Mouse (Mus musculus) left cerebral cortex, adult 2 months (tissue): ENCODE measurements at regions not wholly inside any gene's neighbourhood (a gene's known extent, or its start where the extent isn't known, plus 50 kb on each side); places are given as distances from the start of the nearest gene placed in this dataset.

ENCODE experiments used
- DNase-seq, 2 experiments: peaks; one replicate each; pipeline ENCODE4 v3.0.0; 2021 to 2022; ENCODE audit warnings: low spot score in 2 of 2, mixed read lengths in 1 of 2; ENCODE audit errors: extremely low spot score in 1 of 2
- H3K27ac ChIP-seq: fragments of 200-600 bp; 2 replicates; pipeline ENCODE4 v1.8.1; 2022
- H3K4me3 ChIP-seq: fragments of 200-600 bp; 2 replicates; pipeline ENCODE4 v1.8.1; 2022
- CTCF ChIP-seq: fragments of 200-600 bp; IDR thresholded peaks from 2 replicates; pipeline ENCODE4 v1.8.1; 2022; ENCODE audit warnings: antibody characterized with exemption, mild to moderate bottlenecking, moderate library complexity
- intact Hi-C: fragments of 180-260 bp; cut with DNase I; formaldehyde crosslinking; loops from one replicate; pipeline ENCODE4 v1.15.1; 2025

- intact Hi-C loops = no loop called here
- TF ChIP-seq CTCF = no peak
- DNase-seq = no peak
- no peak overlapping the region for H3K27ac ChIP-seq
- H3K4me3 ChIP-seq = no peak overlapping the region
These were observed 783.9 kb downstream of the Stpg2 start for GRCm38 (mm10) chr3:139989380-139989779.

GRCm38 (mm10) chr3:140012522-140012921 is 807.0 kb downstream of the Stpg2 start:
- no peak overlapping the region for H3K4me3 ChIP-seq
- intact Hi-C loops = no loop called here
- no peak for TF ChIP-seq CTCF
- no peak for DNase-seq
- no peak overlapping the region for H3K27ac ChIP-seq

DNA sequence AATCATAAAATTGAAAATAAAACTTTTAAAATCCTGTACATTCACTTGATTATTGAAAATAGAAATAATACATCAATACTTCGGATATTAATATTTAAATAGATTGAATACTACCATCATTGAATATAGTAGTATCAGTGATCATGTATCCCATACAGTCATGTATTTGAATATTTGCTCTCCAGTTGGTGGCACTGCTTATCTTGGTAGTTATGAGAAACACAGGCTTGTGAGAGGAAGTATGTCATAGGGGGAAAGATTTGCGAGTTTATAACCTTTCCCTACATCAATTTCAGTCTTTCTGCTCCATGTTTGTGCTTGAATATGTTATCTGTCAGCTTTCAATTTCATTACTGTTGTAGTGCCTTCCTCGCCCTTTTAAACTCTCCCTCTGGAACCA is 828.6 kb downstream of the Stpg2 start:
- intact Hi-C loops = no loop called here
- no peak for DNase-seq
- Histone ChIP-seq H3K27ac (no peak overlapping the region), H3K4me3 (no peak overlapping the region)
- no peak for TF ChIP-seq CTCF

DNA sequence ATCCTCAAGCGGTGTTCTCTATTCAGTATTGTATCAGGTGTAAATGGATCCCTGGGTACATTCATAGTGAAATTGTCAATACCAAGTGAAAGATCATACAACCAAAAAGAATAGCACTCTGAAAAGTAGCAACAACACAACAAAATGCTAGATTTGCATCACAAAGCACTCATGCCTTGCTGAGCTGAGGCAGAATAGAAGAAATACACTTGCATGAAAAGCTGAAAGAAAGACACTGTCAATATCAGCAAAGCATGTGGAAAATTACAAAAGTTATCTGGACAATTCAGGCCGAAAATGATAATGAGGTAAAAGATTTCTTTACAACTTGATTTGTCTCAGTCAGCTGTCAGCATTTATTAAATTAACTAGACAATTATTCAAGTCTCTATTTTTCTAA is 829.6 kb downstream of the Stpg2 start:
- TF ChIP-seq CTCF = no peak
- Histone ChIP-seq H3K27ac (no peak overlapping the region), H3K4me3 (no peak overlapping the region)
- no peak for DNase-seq
- intact Hi-C loops = no loop called here

DNA sequence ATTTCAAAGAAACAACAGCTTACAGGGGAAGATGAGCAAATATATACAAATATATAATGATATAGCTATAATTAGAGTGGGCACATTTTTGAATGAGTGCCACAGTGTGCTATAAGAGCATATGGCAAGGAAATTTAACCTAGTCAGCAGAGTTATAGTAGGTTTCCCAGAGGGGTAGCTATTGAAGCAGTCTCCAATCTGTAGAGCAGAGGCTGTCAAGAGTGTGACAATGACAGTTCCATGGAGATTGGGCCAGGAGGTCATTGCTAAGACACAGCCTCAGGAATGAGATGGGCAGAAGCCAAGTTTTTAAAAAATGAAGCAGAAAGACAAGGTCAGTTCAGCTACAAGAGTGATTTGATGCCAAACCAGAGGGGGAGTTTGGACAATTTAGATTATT is 839.4 kb downstream of the Stpg2 start:
- Histone ChIP-seq H3K4me3 (no peak overlapping the region), H3K27ac (no peak overlapping the region)
- TF ChIP-seq CTCF = no peak
- DNase-seq = no peak
- intact Hi-C loops = no loop called here

GRCm38 (mm10) chr3:140054634-140055033 is 849.1 kb downstream of the Stpg2 start:
- DNase-seq = no peak
- H3K27ac ChIP-seq = no peak overlapping the region
- TF ChIP-seq CTCF = no peak
- intact Hi-C loops = no loop called here
- no peak overlapping the region for H3K4me3 ChIP-seq

DNA sequence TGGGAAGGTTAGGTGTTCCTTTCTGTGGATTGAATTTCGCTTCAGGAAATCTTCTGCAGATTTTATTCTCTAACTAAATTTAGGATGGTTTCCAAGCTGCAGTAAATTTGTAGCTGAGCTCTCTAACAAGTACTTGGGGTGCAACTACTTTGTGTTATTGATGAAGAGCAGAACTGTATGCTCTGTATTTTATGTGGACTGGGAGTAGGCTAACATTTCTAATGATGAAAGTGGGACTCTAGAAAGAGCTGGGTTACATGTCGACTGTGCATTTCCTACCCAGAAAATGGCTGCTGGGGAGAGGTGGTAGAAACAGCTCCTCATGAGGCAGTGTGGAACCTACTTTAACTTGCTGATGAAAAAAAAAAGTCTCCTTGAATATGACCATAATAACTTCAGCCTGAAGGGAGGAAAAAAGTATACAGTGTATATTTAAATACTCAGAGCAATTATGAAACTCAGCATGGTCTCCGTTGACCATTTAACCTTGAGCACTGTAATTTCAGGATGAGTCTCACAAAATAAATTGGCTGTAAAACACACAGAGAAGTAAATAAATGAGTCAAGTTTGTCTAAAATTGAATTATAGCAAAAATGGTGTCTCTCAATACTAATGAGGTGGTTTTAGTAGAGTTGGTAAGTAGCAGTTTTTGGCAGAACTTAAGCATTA is 852.6 kb downstream of the Stpg2 start:
- intact Hi-C loops = no loop called here
- no peak for DNase-seq

DNA sequence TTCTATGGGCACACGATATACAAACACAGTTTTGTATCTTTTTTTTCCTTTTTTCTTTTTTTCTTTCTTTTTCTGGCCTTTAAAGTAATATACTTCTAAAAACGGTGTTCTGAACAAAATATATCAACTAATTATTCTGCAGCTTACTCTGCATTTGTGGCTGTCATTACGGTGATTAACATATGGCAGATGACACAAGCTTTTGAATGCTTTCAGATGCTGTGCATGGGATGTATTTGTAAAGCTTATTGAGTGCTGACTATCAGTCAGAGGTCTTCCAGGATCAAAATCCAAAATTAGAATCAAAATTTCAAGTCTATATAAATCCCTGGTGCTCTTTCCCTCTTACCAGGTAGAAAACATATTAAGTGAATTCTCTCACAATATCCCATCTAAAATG is 853.6 kb downstream of the Stpg2 start:
- no peak overlapping the region for H3K27ac ChIP-seq
- intact Hi-C loops = no loop called here
- H3K4me3 ChIP-seq = no peak overlapping the region
- DNase-seq = no peak
- TF ChIP-seq CTCF = no peak

More for the DNA sequence above, 852.6 kb downstream of the Stpg2 start:
- Histone ChIP-seq H3K4me3 (no peak overlapping the region), H3K27ac (no peak overlapping the region)
- TF ChIP-seq CTCF = no peak

- TF ChIP-seq CTCF = no peak
- H3K27ac ChIP-seq = no peak overlapping the region
- no peak for DNase-seq
- H3K4me3 ChIP-seq = no peak overlapping the region
- intact Hi-C loops = no loop called here
These were observed 854.1 kb downstream of the Stpg2 start for GRCm38 (mm10) chr3:140059522-140060110.

DNA sequence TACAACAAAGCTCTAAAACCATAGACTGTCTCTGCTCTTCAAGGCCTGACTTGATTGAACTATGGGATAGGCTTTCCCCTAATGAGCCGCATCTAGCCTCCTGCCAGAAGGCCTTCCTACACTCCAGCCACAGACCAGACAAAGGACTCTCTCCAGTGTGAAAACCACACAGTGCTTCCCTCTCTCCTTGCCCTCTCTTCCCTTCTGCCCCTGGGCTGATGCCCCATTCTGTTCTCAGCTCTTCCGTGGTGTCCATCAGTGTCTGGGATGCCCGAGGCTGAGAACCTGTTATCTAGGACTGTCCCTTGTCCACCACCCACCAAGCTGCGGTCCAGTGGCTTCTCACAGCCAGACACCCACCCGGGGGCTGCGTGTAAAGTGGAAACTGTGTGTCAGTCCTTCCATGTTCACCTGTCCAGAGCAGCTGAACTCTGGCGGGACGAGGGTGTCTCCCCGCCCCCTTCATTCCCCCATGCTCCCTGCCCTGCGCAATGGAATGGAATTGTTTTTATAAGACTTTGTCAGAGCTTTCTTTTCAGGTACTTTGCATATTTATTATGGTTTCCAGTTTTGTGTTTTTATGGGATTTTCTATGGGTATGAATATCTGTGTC is 856.4 kb downstream of the Stpg2 start:
- intact Hi-C loops = no loop called here
- Histone ChIP-seq H3K27ac (no peak overlapping the region), H3K4me3 (no peak overlapping the region)
- no peak for DNase-seq
- no peak for TF ChIP-seq CTCF

DNA sequence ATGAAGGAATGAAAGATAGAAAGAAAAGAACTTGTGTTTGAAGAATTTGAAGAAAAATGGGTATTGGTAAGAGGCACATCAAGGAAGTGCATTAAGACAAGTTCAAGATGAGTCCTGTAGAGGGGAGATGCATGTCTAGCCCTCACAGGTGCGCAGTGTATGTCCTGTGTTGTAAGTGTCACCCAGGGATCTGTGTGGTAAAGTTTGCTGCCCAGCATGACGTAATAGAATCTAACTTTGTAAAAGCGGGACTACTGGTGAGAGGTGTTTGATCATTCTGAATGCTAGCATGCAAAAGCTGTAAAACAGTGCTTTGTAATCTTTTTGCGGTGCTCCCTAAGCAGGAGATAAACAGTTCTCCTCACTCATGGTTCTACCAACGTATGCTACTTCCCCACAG is 857.4 kb downstream of the Stpg2 start:
- no peak for DNase-seq
- intact Hi-C loops = no loop called here
- Histone ChIP-seq H3K27ac (no peak overlapping the region), H3K4me3 (no peak overlapping the region)
- TF ChIP-seq CTCF = no peak

DNA sequence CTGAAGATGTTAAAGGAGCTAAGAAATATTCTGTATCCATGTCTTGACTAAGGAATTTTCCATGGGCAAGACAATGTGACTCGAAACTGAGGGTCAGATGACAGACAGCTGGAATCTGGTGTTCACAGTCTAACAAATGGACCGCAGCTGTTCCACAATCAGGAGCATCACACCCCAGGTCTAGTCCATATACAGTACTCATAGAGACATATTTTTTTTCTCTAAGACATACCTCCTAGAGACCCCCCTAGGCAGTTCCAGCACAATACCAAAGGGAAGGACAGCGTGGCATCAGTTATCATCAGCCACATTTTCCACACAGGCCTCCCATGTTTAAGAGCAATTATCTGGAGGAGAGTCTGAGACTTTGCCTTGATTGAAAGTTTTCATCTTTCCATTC is 878.8 kb downstream of the Stpg2 start:
- H3K27ac ChIP-seq = no peak overlapping the region
- intact Hi-C loops = no loop called here
- no peak for TF ChIP-seq CTCF
- DNase-seq = no peak
- no peak overlapping the region for H3K4me3 ChIP-seq

DNA sequence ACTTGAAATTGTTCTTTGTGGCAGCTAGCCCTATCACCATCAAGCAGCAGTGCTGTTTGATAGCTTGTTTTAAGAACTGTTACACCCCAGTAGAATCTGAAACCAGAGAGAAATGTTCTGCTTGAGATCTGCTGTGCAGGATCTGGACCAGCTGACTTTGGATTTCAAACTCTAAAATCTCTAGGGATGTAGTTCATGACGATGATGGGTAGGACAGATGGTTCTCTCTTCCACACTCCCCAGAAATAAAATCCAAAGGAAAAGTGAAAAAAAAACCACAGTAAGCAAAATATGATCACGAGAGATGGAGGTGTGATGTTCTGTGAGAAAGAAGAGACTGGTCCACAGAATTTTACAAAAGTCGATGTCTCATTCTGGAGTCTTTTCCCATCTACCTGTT is 879.9 kb downstream of the Stpg2 start:
- intact Hi-C loops = loop anchor here (5.0 kb wide), 1 partner anchor 578 kb away; no protein-coding TSS in a partner anchor
- Histone ChIP-seq H3K4me3 (no peak overlapping the region), H3K27ac (no peak overlapping the region)
- no peak for DNase-seq
- no peak for TF ChIP-seq CTCF
